Mouse (Mus musculus): ENCODE data around the gene Eif2ak2. TPM values are rescaled to one million over a fixed set of nuclear protein-coding genes. Genes with fewer than 3 reads are reported as not detected.

The Eif2ak2 gene
- polyA plus RNA-seq, 1 experiment from 2014 or later, result 4.4 TPM

- H3K9me3 ChIP-seq (ENCODE audit: control insufficient read depth, low read length), result no peaks in the 10 kb centered on the region
These were observed 8.5 kb downstream of the Eif2ak2 start for GRCm38 (mm10) chr17:78873886-78874285.

GRCm38 (mm10) chr17:78856243-78856642 is 26.1 kb downstream of the Eif2ak2 start:
- DNase-seq (ENCODE audit: low spot score, missing footprints) (no peak), ATAC-seq (ENCODE audit: low FRiP score) (no peak)
- Histone ChIP-seq H3K27me3 (ENCODE audit: control insufficient read depth, insufficient read depth, low read length) (no peaks in the 10 kb centered on the region), H3K9ac (ENCODE audit: low read length) (no peak overlapping the region), H3K36me3 (ENCODE audit: control insufficient read depth, insufficient read depth, low read length) (no peaks in the 10 kb centered on the region), H3K4me1 (ENCODE audit: control insufficient read depth, insufficient read depth, low read length) (no peaks in the 10 kb centered on the region), H3K4me3 (ENCODE audit: low read depth, low read length) (no peak overlapping the region), H3K27ac (ENCODE audit: low read depth, low read length) (no peak overlapping the region), H3K9me3 (ENCODE audit: control insufficient read depth, low read length) (no peaks in the 10 kb centered on the region), H3K4me2 (no peak overlapping the region)
- WGBS, result 89% methylated on average over 10 of the region's 10 CpGs

More at GRCm38 (mm10) chr17:78873886-78874285, 8.5 kb downstream of the Eif2ak2 start:
- Histone ChIP-seq H3K27me3 (ENCODE audit: control insufficient read depth, insufficient read depth, low read length) (no peaks in the 10 kb centered on the region), H3K4me3 (ENCODE audit: low read depth, low read length) (no peak overlapping the region), H3K4me2 (no peak overlapping the region), H3K4me1 (ENCODE audit: control insufficient read depth, insufficient read depth, low read length) (no peaks in the 10 kb centered on the region), H3K27ac (ENCODE audit: low read depth, low read length) (no peak overlapping the region), H3K9ac (ENCODE audit: low read length) (no peak overlapping the region), H3K36me3 (ENCODE audit: control insufficient read depth, insufficient read depth, low read length) (no peaks in the 10 kb centered on the region)
- ATAC-seq (ENCODE audit: low FRiP score) (no peak), DNase-seq (ENCODE audit: low spot score, missing footprints) (no peak)
- WGBS, result 88% methylated on average over 6 of the region's 6 CpGs

- ATAC-seq (ENCODE audit: low FRiP score), result no peak
- Histone ChIP-seq H3K4me3 (ENCODE audit: low read depth, low read length) (no peak overlapping the region), H3K27ac (ENCODE audit: low read depth, low read length) (no peak overlapping the region), H3K4me2 (no peak overlapping the region), H3K36me3 (ENCODE audit: control insufficient read depth, insufficient read depth, low read length) (peaks cover 11% of the 10 kb centered on the region), H3K4me1 (ENCODE audit: control insufficient read depth, insufficient read depth, low read length) (no peaks in the 10 kb centered on the region), H3K27me3 (ENCODE audit: control insufficient read depth, insufficient read depth, low read length) (no peaks in the 10 kb centered on the region), H3K9me3 (ENCODE audit: control insufficient read depth, low read length) (no peaks in the 10 kb centered on the region), H3K9ac (ENCODE audit: low read length) (no peak overlapping the region)
- no peak for DNase-seq (ENCODE audit: low spot score, missing footprints)
- 93% methylated on average over 7 of the region's 7 CpGs for WGBS
These were observed 40.0 kb downstream of the Eif2ak2 start for GRCm38 (mm10) chr17:78842271-78842928.

- no peak for DNase-seq (ENCODE audit: low spot score, missing footprints)
- ATAC-seq (ENCODE audit: low FRiP score), result no peak
- H3K4me2 ChIP-seq, result peak overlapping the region; percentile 83
- peak overlapping the region; percentile 70 for H3K9ac ChIP-seq (ENCODE audit: low read length)
- H3K27ac ChIP-seq (ENCODE audit: low read depth, low read length), result peak overlapping the region; percentile 71
- H3K36me3 ChIP-seq (ENCODE audit: control insufficient read depth, insufficient read depth, low read length), result peaks cover 4% of the 10 kb centered on the region; the same call in 1 of the 2 replicates
- WGBS, result 40% methylated on average over 2 of the region's 2 CpGs
- 0 out of 2 replicates have a peak, but pooled peaks cover 2% of the 10 kb centered on the region for H3K4me1 ChIP-seq (ENCODE audit: control insufficient read depth, insufficient read depth, low read length)
- H3K9me3 ChIP-seq (ENCODE audit: control insufficient read depth, low read length), result no peaks in the 10 kb centered on the region
- H3K27me3 ChIP-seq (ENCODE audit: control insufficient read depth, insufficient read depth, low read length), result no peaks in the 10 kb centered on the region
- peak overlapping the region; percentile 63 for H3K4me3 ChIP-seq (ENCODE audit: low read depth, low read length)
These were observed 46.3 kb downstream of the Eif2ak2 start for GRCm38 (mm10) chr17:78836056-78836455.

DNA sequence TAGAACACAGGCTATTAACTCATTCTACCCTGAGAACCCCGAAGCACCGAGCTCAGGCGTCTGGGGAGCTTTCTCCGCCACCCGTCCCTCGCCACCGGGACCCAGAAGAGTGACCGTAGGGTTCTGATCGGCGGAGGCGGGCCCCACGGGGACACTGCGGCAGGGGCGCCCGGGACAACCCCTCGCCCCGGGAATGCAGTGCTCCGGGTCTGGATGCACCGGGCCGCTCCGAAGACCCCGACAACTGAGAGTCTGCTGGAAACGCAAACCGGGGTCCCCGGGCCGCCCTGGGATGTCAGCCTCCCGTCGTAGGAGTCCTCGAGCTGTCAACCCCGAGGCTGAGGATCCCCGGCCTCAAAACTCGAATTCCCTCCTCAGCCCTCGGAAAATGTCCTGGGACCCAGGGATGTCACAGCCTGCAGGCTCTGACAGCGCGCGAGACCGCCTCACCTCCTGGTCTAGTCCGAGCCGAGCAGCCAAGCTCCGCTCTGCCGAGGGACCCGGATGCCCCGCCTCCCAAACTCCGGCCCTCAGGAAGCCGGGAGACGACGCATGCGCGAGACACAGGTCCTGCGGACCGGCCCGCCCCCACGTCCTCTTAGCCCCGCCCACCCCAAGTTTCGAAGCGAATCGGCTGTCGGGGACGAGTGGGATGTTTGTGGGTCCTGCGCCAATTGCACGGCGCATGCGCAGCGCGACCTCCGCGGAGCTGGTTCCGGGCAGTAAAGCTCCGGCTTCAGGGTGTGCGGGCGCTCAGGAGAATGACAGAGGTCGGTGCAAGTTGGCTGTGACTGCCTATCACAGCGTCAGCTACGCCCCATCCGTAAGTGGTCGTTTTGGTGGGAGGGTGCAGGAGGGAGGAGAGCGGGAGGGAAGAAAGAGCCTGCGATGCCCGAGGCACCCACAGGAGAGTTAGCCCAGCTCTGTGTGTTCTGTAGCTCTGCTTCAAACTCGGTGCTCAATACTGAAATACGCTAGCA is 47.2 kb downstream of the Eif2ak2 start, which contains the start of the genes Heatr5b and Gpatch11:
Gene Heatr5b, minus strand, starts transcription at position 509 of the 980 bp plus-strand sequence.
Gene Gpatch11, plus strand, starts transcription at position 712 of the 980 bp plus-strand sequence.
- 0 out of 2 replicates have a peak, but pooled peaks cover 2% of the 10 kb centered on the region for H3K4me1 ChIP-seq (ENCODE audit: control insufficient read depth, insufficient read depth, low read length)
- H3K9ac ChIP-seq (ENCODE audit: low read length), result peak within 1 kb of the TSS; percentile 89
- DNase-seq (ENCODE audit: low spot score, missing footprints), result peak; percentile 100
- peak within 1 kb of the TSS; percentile 83 for H3K4me2 ChIP-seq
- peak within 1 kb of the TSS; percentile 63 for H3K4me3 ChIP-seq (ENCODE audit: low read depth, low read length)
- no peaks in the 10 kb centered on the region for H3K27me3 ChIP-seq (ENCODE audit: control insufficient read depth, insufficient read depth, low read length)
- peak within 1 kb of the TSS; percentile 71 for H3K27ac ChIP-seq (ENCODE audit: low read depth, low read length)
- under 1% methylated on average over 81 of the region's 81 CpGs for WGBS
- peak; percentile 99 for ATAC-seq (ENCODE audit: low FRiP score)
- H3K36me3 ChIP-seq (ENCODE audit: control insufficient read depth, insufficient read depth, low read length), result peaks cover 2% of the 10 kb centered on the region; the same call in 1 of the 2 replicates
- no peaks in the 10 kb centered on the region for H3K9me3 ChIP-seq (ENCODE audit: control insufficient read depth, low read length)

DNA sequence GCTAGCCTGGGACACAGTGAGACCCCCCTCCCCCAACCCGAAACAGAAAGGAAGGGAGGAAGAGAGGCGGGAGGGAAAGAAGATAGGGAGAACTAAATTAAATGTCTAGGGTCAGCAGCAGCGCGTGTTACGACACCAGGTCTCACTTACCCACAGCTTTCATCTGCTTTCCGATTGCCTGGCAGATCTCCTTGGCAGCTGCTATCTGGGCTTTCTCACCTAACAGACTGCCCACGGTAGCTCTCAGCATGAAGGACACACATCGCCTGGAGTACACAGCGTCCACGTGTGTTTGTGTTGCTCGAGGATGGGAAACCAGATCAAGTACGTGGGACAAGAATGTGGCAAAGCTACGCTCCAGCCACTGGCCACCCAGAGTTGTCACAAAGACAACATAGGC is 58.0 kb downstream of the Eif2ak2 start:
- Histone ChIP-seq H3K27me3 (ENCODE audit: control insufficient read depth, insufficient read depth, low read length) (no peaks in the 10 kb centered on the region), H3K9me3 (ENCODE audit: control insufficient read depth, low read length) (no peaks in the 10 kb centered on the region), H3K27ac (ENCODE audit: low read depth, low read length) (no peak overlapping the region), H3K4me2 (no peak overlapping the region), H3K4me1 (ENCODE audit: control insufficient read depth, insufficient read depth, low read length) (no peaks in the 10 kb centered on the region), H3K9ac (ENCODE audit: low read length) (no peak overlapping the region), H3K4me3 (ENCODE audit: low read depth, low read length) (no peak overlapping the region), H3K36me3 (ENCODE audit: control insufficient read depth, insufficient read depth, low read length) (no peaks in the 10 kb centered on the region; the same call in 1 of the 2 replicates)
- DNase-seq (ENCODE audit: low spot score, missing footprints) (no peak), ATAC-seq (ENCODE audit: low FRiP score) (no peak)
- WGBS, result 94% methylated on average over 13 of the region's 13 CpGs

- 95% methylated on average over 3 of the region's 3 CpGs for WGBS
- no peak overlapping the region for H3K9ac ChIP-seq (ENCODE audit: low read length)
- no peak overlapping the region for H3K4me2 ChIP-seq
- H3K4me1 ChIP-seq (ENCODE audit: control insufficient read depth, insufficient read depth, low read length), result no peaks in the 10 kb centered on the region
- ATAC-seq (ENCODE audit: low FRiP score) (no peak), DNase-seq (ENCODE audit: low spot score, missing footprints) (no peak)
- no peak overlapping the region for H3K27ac ChIP-seq (ENCODE audit: low read depth, low read length)
- H3K27me3 ChIP-seq (ENCODE audit: control insufficient read depth, insufficient read depth, low read length), result no peaks in the 10 kb centered on the region
- H3K4me3 ChIP-seq (ENCODE audit: low read depth, low read length), result no peak overlapping the region
- peaks cover 2% of the 10 kb centered on the region; the same call in 1 of the 2 replicates for H3K36me3 ChIP-seq (ENCODE audit: control insufficient read depth, insufficient read depth, low read length)
- H3K9me3 ChIP-seq (ENCODE audit: control insufficient read depth, low read length), result no peaks in the 10 kb centered on the region
These were observed 72.8 kb downstream of the Eif2ak2 start for GRCm38 (mm10) chr17:78809582-78809981.

DNA sequence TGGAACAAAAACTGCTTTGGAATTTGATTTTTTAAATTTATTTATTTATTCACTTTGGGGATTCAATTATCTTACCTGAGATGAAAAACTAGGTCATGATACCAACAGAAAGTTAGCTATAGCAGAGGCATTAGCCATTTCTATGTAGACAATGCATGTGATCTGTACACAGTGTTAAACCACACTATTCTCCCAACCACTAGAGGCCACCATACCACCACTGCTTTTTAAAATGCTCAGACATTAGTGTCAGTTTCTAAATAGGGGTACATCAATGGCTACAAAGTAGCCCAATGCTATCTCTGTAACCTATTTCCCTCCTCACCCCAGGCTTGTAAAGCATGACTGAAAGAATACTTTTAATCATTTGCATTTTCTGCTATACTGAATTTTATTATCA is 73.4 kb downstream of the Eif2ak2 start:
- H3K36me3 ChIP-seq (ENCODE audit: control insufficient read depth, insufficient read depth, low read length), result peaks cover 2% of the 10 kb centered on the region; the same call in 1 of the 2 replicates
- H3K9ac ChIP-seq (ENCODE audit: low read length), result no peak overlapping the region
- no peak overlapping the region for H3K4me3 ChIP-seq (ENCODE audit: low read depth, low read length)
- H3K4me1 ChIP-seq (ENCODE audit: control insufficient read depth, insufficient read depth, low read length), result no peaks in the 10 kb centered on the region
- no peak overlapping the region for H3K4me2 ChIP-seq
- no peak for DNase-seq (ENCODE audit: low spot score, missing footprints)
- H3K27ac ChIP-seq (ENCODE audit: low read depth, low read length), result no peak overlapping the region
- no peaks in the 10 kb centered on the region for H3K27me3 ChIP-seq (ENCODE audit: control insufficient read depth, insufficient read depth, low read length)
- ATAC-seq (ENCODE audit: low FRiP score), result peak; percentile 61; the same call in 1 of the 2 replicates
- no peaks in the 10 kb centered on the region for H3K9me3 ChIP-seq (ENCODE audit: control insufficient read depth, low read length)

Measured in midbrain, embryonic 11.5 days (tissue).